Mouse (Mus musculus): ENCODE measurements around the gene Rgs6. TPM values are rescaled to one million over a fixed set of nuclear protein-coding genes. Genes with fewer than 3 reads are reported as not detected.

Gene Rgs6
- total RNA-seq, 2 experiments from 2014 or later = not detected

DNA sequence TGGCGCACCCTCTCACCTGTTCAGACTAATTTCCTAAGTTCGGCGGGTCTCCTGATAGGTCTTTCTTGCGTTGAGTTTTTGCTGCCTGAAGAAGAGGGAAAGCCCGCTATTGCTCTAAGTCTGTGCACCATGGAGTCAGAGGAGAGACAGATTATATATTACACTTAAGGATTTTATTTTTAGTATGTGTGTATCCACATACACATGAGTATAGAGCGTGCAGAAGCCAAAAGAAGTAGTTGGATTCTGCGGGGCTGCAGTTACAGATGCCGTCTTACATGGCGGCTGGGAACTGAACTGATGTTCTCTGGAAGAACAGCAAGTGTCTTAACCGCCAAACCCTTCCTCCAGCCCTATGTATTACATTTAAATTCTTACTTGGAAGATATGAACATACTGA is 52.3 kb downstream of the Rgs6 start:
- ATAC-seq (replicated peaks; ENCODE audit: poor library complexity) = no peak

DNA sequence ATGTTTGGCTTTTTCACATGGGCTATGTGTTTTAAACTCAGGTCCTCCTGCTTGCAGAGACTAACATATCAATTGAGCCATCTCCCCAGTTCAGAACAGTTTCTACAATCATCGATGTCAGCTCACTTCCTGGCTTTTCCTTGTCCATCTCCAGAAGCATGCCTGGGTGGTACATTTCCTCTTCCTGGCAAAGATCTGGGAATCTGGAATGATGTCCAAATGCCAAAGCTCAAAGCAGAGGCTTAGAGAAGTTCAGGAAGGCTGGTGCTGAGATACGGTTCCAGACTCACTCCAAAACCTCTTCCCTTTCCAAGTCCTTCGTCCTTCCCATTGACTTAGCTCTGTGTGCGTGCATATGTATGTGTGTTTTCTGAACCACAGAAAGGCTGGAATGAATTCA is 59.8 kb downstream of the Rgs6 start:
- no peak for ATAC-seq (replicated peaks; ENCODE audit: poor library complexity)

DNA sequence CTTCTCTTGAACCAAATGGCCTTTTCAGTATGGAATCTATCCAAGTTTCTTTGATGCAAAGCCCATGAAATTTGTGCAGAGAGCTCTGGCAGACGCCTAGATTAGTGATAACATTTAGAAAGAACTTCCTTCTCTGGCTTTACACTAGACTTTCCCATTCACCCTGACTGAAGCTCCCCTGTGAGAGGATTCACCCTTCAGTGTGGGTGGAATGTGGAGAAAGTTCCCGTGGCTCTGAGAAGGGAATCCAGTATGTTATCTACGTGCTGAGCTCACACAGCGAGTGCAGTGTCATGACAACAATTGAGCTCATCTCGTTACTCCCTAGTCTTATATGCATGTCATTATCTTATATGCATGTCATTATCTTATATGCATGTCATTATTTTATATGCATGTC is 61.9 kb downstream of the Rgs6 start:
- no peak for ATAC-seq (replicated peaks; ENCODE audit: poor library complexity)

DNA sequence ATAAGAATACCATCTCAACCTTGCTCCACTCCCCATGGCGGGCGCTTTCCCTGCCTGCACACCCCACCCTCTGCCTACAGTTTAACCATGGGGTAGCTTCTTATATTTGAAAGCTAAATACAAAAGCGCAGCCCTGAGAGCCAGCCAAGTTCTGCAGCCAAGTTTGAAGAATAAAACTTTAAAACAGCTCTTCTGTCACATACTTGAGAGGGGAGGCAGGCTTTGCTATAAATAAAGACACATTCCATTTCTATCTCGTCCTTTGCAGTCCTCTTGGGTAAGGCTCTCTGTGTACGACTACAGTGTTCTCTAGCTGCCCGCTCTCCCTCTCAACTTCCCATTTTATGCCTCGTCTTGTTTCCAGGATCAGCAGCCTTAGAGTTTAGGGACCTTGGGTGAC is 76.5 kb downstream of the Rgs6 start:
- no peak for ATAC-seq (replicated peaks; ENCODE audit: poor library complexity)

DNA sequence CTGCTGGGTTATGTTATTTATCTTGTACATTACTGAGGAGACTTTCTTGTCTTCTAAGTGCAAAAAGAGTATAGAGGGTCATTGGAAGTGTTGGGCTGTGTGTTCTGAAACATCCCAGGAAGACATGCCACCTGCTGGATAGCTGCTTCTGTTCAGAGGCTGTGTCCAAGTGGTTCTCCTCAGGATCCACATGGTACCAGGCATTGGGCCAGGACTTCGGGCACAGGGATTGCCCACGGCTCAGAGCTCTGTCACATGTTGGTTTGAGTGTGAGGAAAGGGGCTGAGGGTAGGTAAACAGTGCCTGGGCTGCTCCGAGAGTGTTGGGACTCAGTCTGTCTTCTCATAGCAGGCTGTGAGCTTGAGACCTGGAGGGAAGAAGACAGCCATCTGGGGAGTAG is 79.3 kb downstream of the Rgs6 start:
- ATAC-seq (replicated peaks; ENCODE audit: poor library complexity) = no peak

DNA sequence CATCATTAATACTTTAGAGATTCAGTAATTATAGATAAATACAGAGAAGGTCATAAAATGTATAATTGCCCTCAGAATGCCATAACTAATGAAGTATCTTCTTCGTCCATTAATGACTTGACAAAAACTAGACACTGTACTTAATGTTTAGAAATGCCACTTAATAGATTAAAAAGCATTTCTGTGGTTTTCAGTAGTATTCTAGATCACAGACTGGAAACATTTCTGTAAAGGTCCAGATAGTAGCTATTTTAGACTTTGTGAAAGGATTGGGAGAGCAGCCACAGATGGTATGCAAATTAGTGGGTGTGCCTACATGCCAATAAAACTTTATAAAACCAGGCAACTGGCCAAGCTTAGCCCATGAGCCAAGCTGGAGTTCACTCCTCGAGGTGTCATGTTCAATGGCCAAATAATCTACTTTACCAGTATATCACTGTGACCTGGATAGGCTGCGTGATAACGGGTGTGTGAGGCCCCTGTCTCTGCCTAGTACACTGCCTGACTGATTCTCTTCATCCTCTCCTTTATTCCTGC is 82.2 kb downstream of the Rgs6 start:
- no peak for ATAC-seq (replicated peaks; ENCODE audit: poor library complexity)

DNA sequence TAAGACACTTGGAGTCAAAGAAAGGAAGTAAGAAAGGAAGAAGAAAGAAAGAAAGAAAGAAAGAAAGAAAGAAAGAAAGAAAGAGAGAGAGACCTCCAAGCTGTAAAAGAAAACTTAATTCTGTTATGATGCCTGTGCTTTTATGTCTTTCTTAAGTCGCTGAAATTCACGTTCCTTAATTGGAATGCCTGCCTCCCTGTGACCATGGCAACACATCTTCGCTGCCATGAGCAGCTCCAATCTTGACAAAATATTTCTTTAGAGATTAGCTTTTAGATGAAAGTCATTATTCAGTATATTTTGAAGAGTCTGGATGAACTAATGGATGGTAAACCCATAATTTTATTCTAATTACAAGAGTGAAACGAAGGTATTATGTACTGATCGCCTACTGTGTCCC is 83.5 kb downstream of the Rgs6 start:
- no peak for ATAC-seq (replicated peaks; ENCODE audit: poor library complexity)

DNA sequence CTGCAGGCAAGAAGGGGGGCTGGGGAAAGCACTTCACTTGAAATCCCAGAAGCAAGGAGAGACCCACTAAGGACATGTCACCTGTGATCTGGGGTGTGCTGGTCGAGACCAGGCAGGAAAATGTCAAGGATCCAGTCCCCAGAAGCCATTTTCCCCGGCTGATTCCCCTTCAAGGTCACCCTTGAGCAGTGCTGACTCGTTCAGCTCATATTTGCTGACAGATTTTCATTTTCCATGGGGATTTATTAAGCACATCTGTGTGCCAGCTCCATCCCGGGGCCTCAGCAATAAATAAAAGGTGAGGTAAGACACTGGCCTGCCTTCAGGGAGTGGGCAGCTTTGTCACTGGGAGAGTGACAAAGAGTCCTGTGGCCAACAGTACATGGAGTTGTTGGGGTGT is 87.0 kb downstream of the Rgs6 start:
- ATAC-seq (replicated peaks; ENCODE audit: poor library complexity) = no peak

DNA sequence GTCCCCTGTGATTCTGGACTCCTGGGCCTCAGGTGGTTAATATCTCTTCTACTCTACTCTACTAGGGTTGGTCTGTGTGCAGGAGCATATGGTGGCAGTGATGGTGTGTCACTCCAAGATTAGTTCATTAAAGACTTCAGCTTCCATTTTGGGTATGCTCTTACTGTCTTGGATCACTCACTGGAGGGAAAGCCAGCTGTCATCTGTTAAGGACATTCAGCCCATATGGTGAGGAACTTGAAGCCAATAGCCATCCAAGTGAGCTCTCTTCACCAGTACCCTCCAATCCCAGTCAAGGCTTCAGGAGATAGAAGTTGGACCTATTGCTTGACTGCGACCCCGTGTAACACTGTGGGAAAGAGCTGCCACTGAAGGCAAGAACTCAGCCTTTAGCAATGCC is 98.9 kb downstream of the Rgs6 start:
- ATAC-seq (replicated peaks; ENCODE audit: poor library complexity) = no peak

DNA sequence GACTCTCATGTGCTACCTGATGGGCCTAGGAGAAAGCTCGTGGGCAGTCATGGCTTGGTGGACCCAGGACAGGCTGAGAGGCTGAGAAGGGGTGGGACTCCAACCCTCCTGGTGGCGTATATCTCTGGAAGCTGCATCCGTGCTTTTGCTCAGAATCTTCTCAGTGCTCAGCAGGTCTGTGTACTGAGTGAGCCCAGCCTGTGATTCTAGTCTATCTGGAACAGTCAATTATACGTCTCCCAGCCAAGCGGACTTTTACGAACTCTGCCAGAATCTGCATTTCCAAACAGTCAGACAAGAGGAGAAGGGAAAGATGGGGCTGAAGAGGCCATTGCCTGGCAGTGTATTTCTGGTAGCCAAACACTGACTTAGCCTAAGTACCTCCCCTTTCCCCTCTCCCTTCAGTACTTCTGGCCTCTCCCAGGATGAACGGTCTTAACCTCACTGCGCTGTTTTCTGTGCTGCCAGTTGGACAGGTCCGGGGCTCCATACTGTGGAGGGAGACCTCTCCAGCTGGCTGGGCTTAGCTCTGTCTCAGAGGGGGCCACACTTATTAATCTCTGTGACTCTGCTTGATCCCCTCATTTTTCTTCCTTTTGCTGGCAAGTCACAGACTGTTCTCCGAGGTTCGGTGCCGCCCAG is 110.9 kb downstream of the Rgs6 start:
- ATAC-seq (replicated peaks; ENCODE audit: poor library complexity) = no peak

DNA sequence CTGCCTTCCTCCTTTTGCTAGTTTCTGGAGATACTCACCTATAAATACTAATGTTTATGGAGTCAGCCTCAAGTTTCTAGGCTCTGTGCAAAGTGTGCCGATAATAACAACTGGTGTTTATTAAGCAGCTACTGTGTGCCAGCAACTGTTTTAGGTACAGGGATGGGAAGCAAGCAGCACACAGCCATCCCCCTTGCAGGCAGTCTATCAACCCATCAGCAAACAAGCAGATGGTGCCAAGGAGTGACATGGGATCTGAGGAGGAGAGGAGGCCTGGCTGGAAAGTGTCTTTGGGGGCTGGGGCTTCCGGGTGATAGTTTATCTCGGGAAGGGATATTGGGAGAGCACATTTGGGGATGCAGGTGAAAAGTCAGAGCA is 111.4 kb downstream of the Rgs6 start:
- no peak for ATAC-seq (replicated peaks; ENCODE audit: poor library complexity)

DNA sequence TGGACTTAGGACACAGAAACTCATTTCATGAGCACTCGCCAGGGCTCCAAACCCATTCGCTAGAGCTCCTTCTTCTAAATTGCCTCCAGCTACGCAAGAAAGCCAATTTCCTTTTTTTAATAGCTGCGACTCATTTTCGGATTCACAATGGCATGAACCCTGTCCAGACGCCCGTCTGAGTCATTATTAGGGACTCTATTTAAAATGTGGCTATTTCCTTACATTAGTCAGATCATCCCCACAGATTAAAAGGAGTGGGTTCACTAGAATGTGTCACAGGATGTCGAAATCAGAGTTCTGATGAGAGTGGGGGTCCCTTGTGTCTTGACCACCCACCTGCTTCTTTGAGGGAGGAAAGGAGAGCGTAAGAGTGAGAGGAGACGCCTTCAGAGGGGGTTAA is 112.1 kb downstream of the Rgs6 start:
- no peak for ATAC-seq (replicated peaks; ENCODE audit: poor library complexity)

DNA sequence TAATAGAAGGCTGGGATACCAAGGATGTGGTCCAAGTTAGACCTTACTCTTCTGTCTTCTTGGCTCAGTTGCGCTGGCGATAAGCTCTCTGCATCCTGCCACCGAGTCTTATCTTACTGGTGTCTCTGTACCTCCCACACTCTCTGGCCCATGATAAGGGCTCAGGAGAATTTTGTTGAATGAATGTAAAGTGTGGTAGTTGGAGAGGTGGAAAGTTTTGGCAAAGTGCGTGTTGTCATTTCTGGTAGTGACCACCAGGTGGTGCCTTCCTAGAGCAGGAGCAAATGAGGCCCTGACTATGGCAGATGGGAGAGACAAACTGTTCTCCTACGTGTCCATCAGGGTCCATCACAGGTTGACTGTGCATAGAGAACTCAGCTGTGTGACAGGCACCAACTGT is 112.7 kb downstream of the Rgs6 start:
- ATAC-seq (replicated peaks; ENCODE audit: poor library complexity) = peak; percentile 99

DNA sequence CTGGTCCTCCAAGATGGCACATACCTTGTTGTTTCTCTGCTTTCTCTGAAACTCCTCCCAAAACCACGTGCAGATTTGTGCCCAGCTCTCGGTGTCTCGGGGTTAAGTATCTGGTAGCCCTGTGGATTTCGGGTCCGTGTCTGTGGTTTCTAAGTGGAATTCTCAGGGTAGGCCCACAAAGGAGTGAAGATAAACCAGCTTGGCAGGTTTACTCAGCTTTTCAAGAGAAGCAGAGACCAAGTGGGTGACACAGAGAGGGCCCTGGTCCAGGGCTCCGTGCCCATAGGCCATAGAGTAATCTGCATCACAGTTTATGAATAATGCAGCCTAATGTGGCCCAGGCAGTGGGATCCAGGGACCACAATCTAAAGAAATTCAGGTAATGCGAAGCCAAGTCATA is 113.3 kb downstream of the Rgs6 start:
- ATAC-seq (replicated peaks; ENCODE audit: poor library complexity) = no peak

DNA sequence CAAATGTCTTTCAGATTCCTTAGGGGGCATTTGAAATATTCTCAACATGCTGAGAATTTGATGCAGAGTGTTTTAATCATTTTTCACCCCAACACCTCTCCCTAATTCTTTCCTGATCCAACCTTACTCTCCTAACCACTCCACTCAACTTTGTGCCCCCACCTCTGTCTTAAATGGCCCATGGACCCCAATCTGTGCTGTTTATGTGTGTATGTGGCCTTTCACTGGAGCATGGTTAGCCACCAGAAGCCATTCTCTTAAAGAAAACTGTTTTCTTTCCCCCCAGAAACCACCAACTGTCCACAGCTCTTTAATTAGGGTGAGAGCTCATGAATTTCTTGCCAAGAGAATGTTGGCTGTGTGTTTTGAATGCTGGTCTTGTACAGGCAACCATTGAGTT is 122.3 kb downstream of the Rgs6 start:
- no peak for ATAC-seq (replicated peaks; ENCODE audit: poor library complexity)

DNA sequence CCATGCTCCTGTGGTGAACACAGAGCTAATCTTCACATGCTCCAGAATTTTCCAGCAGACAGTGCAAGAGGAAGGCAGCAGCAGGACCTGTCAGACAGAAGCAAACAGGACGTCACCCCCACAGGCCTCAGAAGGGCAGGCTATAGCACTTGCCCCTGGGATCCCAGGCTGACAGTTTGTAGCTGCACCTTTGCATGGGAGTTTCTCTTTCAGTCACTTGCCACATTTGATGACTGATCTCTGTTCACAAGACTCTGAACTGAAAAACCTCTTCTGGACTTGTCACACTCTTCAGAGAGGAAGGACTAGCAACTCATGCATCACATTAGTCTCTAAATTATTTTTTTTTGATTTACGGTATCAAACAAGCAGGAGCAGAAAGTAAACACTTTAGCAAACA is 126.2 kb downstream of the Rgs6 start:
- ATAC-seq (replicated peaks; ENCODE audit: poor library complexity) = no peak

DNA sequence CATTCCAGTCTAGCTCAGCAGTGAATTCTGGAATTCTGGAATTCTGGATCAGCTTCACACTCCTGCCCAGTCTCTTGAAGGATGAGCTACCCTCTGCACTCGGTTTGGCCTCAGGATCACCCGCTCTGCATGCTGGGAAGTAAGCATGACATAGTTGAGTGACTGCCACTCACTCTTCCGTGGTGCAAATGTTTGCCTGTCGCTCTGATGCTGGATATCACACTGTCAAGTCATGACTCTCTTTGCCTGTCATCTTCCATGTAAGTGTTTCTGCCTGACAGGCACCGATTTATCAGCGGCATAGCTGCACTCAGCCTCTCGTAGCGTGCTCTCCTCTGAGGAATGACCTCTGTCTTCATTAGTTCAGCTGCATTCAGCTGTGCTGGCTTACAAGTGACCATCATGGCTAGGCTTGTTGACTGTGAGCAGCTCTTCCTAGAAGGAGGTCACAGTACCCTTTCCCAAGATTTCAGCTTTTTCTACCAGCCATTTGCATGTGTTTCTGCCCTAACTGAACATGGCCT is 135.0 kb downstream of the Rgs6 start:
- ATAC-seq (replicated peaks; ENCODE audit: poor library complexity) = no peak

DNA sequence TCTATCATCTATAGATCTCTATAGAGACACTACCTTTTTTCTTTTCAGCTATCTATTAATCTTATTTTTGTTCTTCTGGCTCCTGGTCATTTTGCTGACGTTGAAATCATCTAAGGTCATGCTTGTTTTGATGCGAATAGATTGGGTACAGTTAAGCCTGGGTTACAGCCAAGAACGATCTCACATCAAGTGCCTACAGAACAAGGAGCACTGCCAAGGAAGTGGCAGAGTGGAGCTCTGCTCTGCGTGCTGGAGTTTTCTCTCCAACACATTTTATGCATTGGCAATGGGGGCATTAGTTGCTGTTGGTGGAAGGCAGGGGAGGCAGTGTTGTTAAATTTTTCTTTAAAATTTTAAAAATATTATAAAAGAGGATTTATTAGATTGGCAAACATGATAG is 138.2 kb downstream of the Rgs6 start:
- no peak for ATAC-seq (replicated peaks; ENCODE audit: poor library complexity)

DNA sequence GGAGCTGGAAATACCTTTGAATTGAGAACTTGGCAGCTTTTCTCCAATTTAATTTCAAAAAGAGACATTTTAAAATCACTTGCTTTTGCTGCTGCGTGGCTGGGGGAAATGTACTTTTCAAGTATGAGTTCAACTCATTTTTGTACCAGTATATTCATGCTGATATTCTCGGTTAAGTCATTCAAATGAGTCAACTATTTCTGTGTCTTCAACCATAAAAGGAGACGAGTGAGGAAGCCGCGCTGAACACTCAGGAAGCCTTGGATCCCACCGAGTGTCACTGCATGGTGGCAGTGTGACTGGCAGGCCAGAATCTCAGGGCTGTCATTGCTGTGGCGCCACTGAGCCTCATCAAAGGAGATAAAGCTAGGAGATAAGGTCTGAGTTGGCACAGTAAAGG is 143.5 kb downstream of the Rgs6 start:
- no peak for ATAC-seq (replicated peaks; ENCODE audit: poor library complexity)

DNA sequence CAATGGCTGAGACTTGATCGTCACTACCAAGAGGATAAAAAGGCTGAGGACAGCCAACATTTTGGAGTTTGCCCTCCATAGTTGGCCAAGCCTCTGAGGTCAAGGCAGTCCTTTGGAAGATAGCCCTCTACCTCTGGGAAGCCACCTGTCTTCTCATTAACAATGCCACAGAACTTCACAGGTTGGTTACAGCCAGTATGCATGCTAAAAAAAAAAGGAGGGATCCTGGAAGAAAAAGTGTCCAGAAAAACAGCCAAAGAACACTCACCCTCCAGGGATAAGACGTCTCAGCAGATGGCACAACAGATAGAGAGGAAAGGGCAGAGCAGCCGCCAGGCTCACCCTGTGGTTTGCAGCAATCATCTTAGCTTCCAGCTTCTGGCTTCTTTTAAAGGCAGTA is 154.9 kb downstream of the Rgs6 start:
- no peak for ATAC-seq (replicated peaks; ENCODE audit: poor library complexity)

DNA sequence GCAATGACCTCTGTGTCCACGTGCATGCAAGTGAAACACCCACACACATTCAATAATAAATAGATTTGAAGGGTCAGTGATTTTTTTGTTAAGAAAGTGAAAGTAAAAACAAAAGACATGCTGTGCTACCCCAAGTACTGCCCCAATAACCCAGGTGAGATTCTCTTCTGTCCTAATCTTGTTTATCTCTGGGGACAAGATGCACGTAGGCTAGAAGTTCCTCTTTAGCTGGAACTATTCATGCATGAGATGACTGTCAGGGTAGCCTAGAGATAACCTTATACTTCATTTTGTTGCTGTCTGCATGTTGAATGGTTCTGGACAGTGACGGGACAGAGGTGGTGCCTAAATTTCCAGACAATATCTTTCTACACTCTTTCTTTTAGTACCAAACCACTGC is 155.9 kb downstream of the Rgs6 start:
- ATAC-seq (replicated peaks; ENCODE audit: poor library complexity) = no peak

DNA sequence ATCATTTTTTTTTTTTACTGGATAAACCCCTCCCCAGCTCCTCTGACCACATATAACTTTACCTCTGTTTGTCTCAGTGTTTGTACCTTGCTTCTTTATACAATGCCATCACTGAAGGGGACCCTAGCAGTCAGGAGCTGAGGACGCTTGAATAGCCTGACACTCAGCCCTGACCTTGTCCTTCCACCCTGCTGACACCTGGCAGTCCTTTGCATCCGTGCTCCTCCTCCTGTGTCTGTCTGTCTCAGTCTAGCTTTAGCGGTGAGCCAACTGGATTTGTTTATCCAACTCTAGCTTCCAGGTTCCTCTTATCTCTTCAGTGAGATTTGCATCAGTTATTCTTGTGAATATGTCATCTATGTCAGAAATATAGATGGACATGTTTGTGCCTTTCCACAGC is 156.7 kb downstream of the Rgs6 start:
- ATAC-seq (replicated peaks; ENCODE audit: poor library complexity) = no peak

DNA sequence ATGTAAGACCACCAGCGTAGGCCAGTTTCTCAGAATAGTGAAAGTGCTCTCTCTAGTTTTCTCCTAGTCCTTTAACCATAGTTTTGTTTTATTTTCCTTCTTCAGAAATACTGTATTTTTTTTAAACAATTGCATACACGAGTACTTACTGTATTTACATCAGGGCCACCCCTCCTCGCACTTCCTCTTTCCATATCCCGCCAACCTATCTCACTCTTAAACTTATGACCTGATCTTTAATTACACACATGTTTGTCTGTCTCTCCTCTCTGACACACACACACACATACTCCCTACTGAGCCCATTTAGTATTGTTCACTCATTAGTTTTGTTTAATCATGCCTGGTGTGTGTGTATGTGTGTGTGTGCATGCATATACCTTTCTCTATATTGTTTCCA is 159.0 kb downstream of the Rgs6 start:
- peak; percentile 44; the same call in 1 of the 2 replicates for ATAC-seq (replicated peaks; ENCODE audit: poor library complexity)

All from megakaryocyte progenitor cell, adult 5-6 weeks (primary cell).